Mouse (Mus musculus) olfactory bulb, adult 2 months (tissue): Measurements from ENCODE around the gene Elob. TPM values are rescaled to one million over a fixed set of nuclear protein-coding genes. Genes with fewer than 3 reads are reported as not detected.

Experiments used
- H3K27ac ChIP-seq: fragments of 200-500 bp; 2 replicates; pipeline ENCODE4 v1.5.1; 2012; ENCODE audit warnings: low read depth, low read length; ENCODE audit not compliant: insufficient read depth
- H3K4me1 ChIP-seq: fragments of 200-500 bp; 2 replicates; pipeline ENCODE4 v1.6.1; 2012; ENCODE audit warnings: low read length; ENCODE audit not compliant: control insufficient read depth, insufficient read depth
- H3K4me3 ChIP-seq: fragments of 200-500 bp; 2 replicates; pipeline ENCODE4 v1.5.1; 2012; ENCODE audit warnings: mild to moderate bottlenecking, low read depth, low read length, moderate library complexity; ENCODE audit not compliant: insufficient read depth
- CTCF ChIP-seq: fragments of 200-500 bp; IDR thresholded peaks from 2 replicates; pipeline ENCODE4 v1.5.1; 2012; ENCODE audit warnings: low read depth, mild to moderate bottlenecking, low read length, moderate library complexity; ENCODE audit not compliant: insufficient read depth
- POLR2A ChIP-seq: fragments of 200-500 bp; IDR thresholded peaks from 2 replicates; pipeline ENCODE4 v1.6.1; 2012; ENCODE audit warnings: mild to moderate bottlenecking, low read depth, low read length, moderate library complexity; ENCODE audit not compliant: insufficient read depth
- WGBS: fragments of 180-500 bp; shearing (Covaris S2); methylation state at CpG from one replicate; pipeline ENCODE4 v1.1.7; 2018; 5-methylcytosine and 5-hydroxymethylcytosine counted together
- polyA plus RNA-seq: library from polyadenylated mRNA; stranded (reverse); fragments of >200 nt; gene quantifications from 2 replicates; pipeline ENCODE4 v1.2.4, GENCODE M21; 2012; ENCODE audit warnings: low replicate concordance; ENCODE audit not compliant: missing spikeins, insufficient read depth, insufficient read length

Gene Elob
- polyA plus RNA-seq, 1 experiment = not detected

- H3K27ac ChIP-seq = no peak overlapping the region
- H3K4me1 ChIP-seq = no peaks in the 10 kb centered on the region
Observed at GRCm38 (mm10) chr17:23854229-23854765, 25.4 kb upstream of the Elob start.

GRCm38 (mm10) chr17:23853292-23853691 is 24.4 kb upstream of the Elob start:
- no peaks in the 10 kb centered on the region for H3K4me1 ChIP-seq
- no peak overlapping the region for H3K4me3 ChIP-seq
- no peak overlapping the region for H3K27ac ChIP-seq
- 29% methylated on average over 5 of the region's 5 CpGs for WGBS
- TF ChIP-seq CTCF (no peak), POLR2A (no peak)

More at GRCm38 (mm10) chr17:23854229-23854765, 25.4 kb upstream of the Elob start:
- TF ChIP-seq CTCF (no peak), POLR2A (no peak)
- no peak overlapping the region for H3K4me3 ChIP-seq
- 90% methylated on average over 10 of the region's 10 CpGs for WGBS

- no peak for TF ChIP-seq CTCF
- TF ChIP-seq POLR2A = no peak
- Histone ChIP-seq H3K4me3 (no peak overlapping the region), H3K27ac (no peak overlapping the region), H3K4me1 (no peaks in the 10 kb centered on the region)
- 46% methylated on average over 19 of the region's 19 CpGs for WGBS
Observed at GRCm38 (mm10) chr17:23850853-23851749, 22.2 kb upstream of the Elob start.

- WGBS = 69% methylated on average over 2 of the region's 2 CpGs
- TF ChIP-seq POLR2A (no peak), CTCF (no peak)
- Histone ChIP-seq H3K4me1 (no peaks in the 10 kb centered on the region), H3K4me3 (no peak overlapping the region), H3K27ac (no peak overlapping the region)
Observed at GRCm38 (mm10) chr17:23850028-23850427, 21.1 kb upstream of the Elob start.

- Histone ChIP-seq H3K4me1 (peaks cover 8% of the 10 kb centered on the region), H3K27ac (no peak within 1 kb of the TSS), H3K4me3 (no peak within 1 kb of the TSS)
- WGBS = 21% methylated on average over 19 of the region's 19 CpGs
- no peak for TF ChIP-seq POLR2A
- TF ChIP-seq CTCF = no peak; the same call in 1 of the 2 replicates
Observed at GRCm38 (mm10) chr17:23843812-23844273, 14.9 kb upstream of the Elob start, which contains the start of the genes Prss32 and Prss41. Gene Prss32, plus strand, starts transcription at chr17:23843855. Gene Prss41, minus strand, starts transcription at chr17:23844172.

- no peak overlapping the region for H3K4me3 ChIP-seq
- WGBS = 51% methylated on average over 23 of the region's 23 CpGs
- H3K27ac ChIP-seq = no peak overlapping the region
- peaks cover 8% of the 10 kb centered on the region for H3K4me1 ChIP-seq
- TF ChIP-seq POLR2A = no peak
- TF ChIP-seq CTCF = no peak
Observed at GRCm38 (mm10) chr17:23843141-23843811, 14.3 kb upstream of the Elob start.

GRCm38 (mm10) chr17:23841145-23841544 is 12.2 kb upstream of the Elob start:
- Histone ChIP-seq H3K4me3 (no peak overlapping the region), H3K27ac (no peak overlapping the region), H3K4me1 (peaks cover 8% of the 10 kb centered on the region)
- WGBS = 29% methylated on average over 4 of the region's 4 CpGs
- TF ChIP-seq POLR2A (no peak), CTCF (no peak)

GRCm38 (mm10) chr17:23836006-23836575 is 7.2 kb upstream of the Elob start, which contains the start of gene Prss33:
Gene Prss33, minus strand, starts transcription at chr17:23836056.
- Histone ChIP-seq H3K4me3 (no peak within 1 kb of the TSS), H3K27ac (no peak within 1 kb of the TSS), H3K4me1 (no peaks in the 10 kb centered on the region)
- TF ChIP-seq CTCF (no peak), POLR2A (no peak)
- 75% methylated on average over 8 of the region's 8 CpGs for WGBS
